Mouse (Mus musculus): Measurements from ENCODE around the gene Cox14. TPM values are rescaled to one million over a fixed set of nuclear protein-coding genes. Genes with fewer than 3 reads are reported as not detected.
"Not testable (repeated sequence)": the region's sequence is repeated elsewhere in the genome, so short reads cannot be mapped to it uniquely, and the experiment has no call there.

Gene Cox14
- polyA plus RNA-seq, 1 experiment from 2014 or later: 155 TPM

GRCm38 (mm10) chr15:99771601-99772276 is 46.3 kb downstream of the Cox14 start:
- H3K27me3 ChIP-seq (replicated peaks): no peaks in the 10 kb centered on the region
- H3K9me3 ChIP-seq: no peaks in the 10 kb centered on the region
- H3K27ac ChIP-seq (replicated peaks): peak overlapping the region; percentile 87
- ATAC-seq (ENCODE audit: extremely low read depth, insufficient number of reproducible peaks, low FRiP score, low TSS enrichment): peak; percentile 34
- H3K9ac ChIP-seq: peak overlapping the region; percentile 92
- H3K4me3 ChIP-seq: peak overlapping the region; percentile 80
- WGBS: under 1% methylated on average over 59 of the region's 59 CpGs
- H3K4me2 ChIP-seq: peak overlapping the region; percentile 90
- H3K4me1 ChIP-seq: peaks cover 23% of the 10 kb centered on the region
- H3K36me3 ChIP-seq: no peaks in the 10 kb centered on the region

- under 1% methylated on average over 36 of the region's 41 CpGs for WGBS
- H3K4me1 ChIP-seq: peaks cover 23% of the 10 kb centered on the region
- peak overlapping the region; percentile 87 for H3K27ac ChIP-seq (replicated peaks)
- no peaks in the 10 kb centered on the region for H3K27me3 ChIP-seq (replicated peaks)
- no peaks in the 10 kb centered on the region; the same call in 1 of the 2 replicates for H3K36me3 ChIP-seq
- H3K4me3 ChIP-seq: peak overlapping the region; percentile 80
- H3K9ac ChIP-seq: peak overlapping the region; percentile 92
- H3K4me2 ChIP-seq: peak overlapping the region; percentile 90
- peak; percentile 90 for ATAC-seq (ENCODE audit: extremely low read depth, insufficient number of reproducible peaks, low FRiP score, low TSS enrichment)
- H3K9me3 ChIP-seq: no peaks in the 10 kb centered on the region
Measured at GRCm38 (mm10) chr15:99772277-99772880, 47.0 kb downstream of the Cox14 start.

GRCm38 (mm10) chr15:99772881-99772924 is 47.3 kb downstream of the Cox14 start, which contains the start of gene Cers5:
Gene Cers5 (minus strand): TSS chr15:99772885.
- peak within 1 kb of the TSS; percentile 90 for H3K4me2 ChIP-seq
- H3K27me3 ChIP-seq (replicated peaks); H3K36me3 ChIP-seq; ATAC-seq (ENCODE audit: extremely low read depth, insufficient number of reproducible peaks, low FRiP score, low TSS enrichment); H3K9me3 ChIP-seq: not testable (repeated sequence)
- peak within 1 kb of the TSS; percentile 92 for H3K9ac ChIP-seq
- peak within 1 kb of the TSS; percentile 80 for H3K4me3 ChIP-seq
- peaks cover 20% of the 10 kb centered on the region for H3K4me1 ChIP-seq
- H3K27ac ChIP-seq (replicated peaks): peak within 1 kb of the TSS; percentile 87

- H3K4me3 ChIP-seq: no peak overlapping the region
- no peak overlapping the region; the same call in 1 of the 2 replicates for H3K27ac ChIP-seq (replicated peaks)
Measured at GRCm38 (mm10) chr15:99772925-99773324, 47.5 kb downstream of the Cox14 start.

More at GRCm38 (mm10) chr15:99772925-99773324, 47.5 kb downstream of the Cox14 start:
- Histone ChIP-seq H3K4me2 (peak overlapping the region; percentile 90), H3K36me3 (no peaks in the 10 kb centered on the region; the same call in 1 of the 2 replicates), H3K4me1 (peaks cover 18% of the 10 kb centered on the region), H3K27me3 (replicated peaks) (no peaks in the 10 kb centered on the region), H3K9me3 (no peaks in the 10 kb centered on the region), H3K9ac (no peak overlapping the region)
- no peak for ATAC-seq (ENCODE audit: extremely low read depth, insufficient number of reproducible peaks, low FRiP score, low TSS enrichment)
- 37% methylated on average over 3 of the region's 3 CpGs for WGBS

Other genes starting within 250 kb of the Cox14 start
- 0.12 and 0.22 TPM in 2 replicates for gene Faim2, start 197.5 kb upstream of the Cox14 start, polyA plus RNA-seq (2015; fragmentation: Nextera tagmentation; extraction: Ambion mirVana)
- gene Aqp2, start 146.6 kb upstream of the Cox14 start, polyA plus RNA-seq (2015; fragmentation: Nextera tagmentation; extraction: Ambion mirVana): not detected in 2 replicates
- gene Aqp5, start 134.8 kb upstream of the Cox14 start, polyA plus RNA-seq (2015; fragmentation: Nextera tagmentation; extraction: Ambion mirVana): 0.43 and 0.67 TPM in 2 replicates
- not detected in 2 replicates for gene Aqp6, start 124.2 kb upstream of the Cox14 start, polyA plus RNA-seq (2015; fragmentation: Nextera tagmentation; extraction: Ambion mirVana)
- 119 and 125 TPM in 2 replicates for gene Racgap1, start 74.0 kb upstream of the Cox14 start, polyA plus RNA-seq (2015; fragmentation: Nextera tagmentation; extraction: Ambion mirVana)
- gene Asic1, start 55.2 kb upstream of the Cox14 start, polyA plus RNA-seq (2015; fragmentation: Nextera tagmentation; extraction: Ambion mirVana): 1.6 and 1.8 TPM in 2 replicates
- gene Smarcd1, start 23.5 kb upstream of the Cox14 start, polyA plus RNA-seq (2015; fragmentation: Nextera tagmentation; extraction: Ambion mirVana): 22.1 and 22.3 TPM in 2 replicates
- not detected in 2 replicates for gene Gm17349, start 20.1 kb upstream of the Cox14 start, polyA plus RNA-seq (2015; fragmentation: Nextera tagmentation; extraction: Ambion mirVana)
- 1.3 and 1.8 TPM in 2 replicates for gene Gpd1, start 8.1 kb upstream of the Cox14 start, polyA plus RNA-seq (2015; fragmentation: Nextera tagmentation; extraction: Ambion mirVana)
- gene Cers5, start 47.3 kb downstream of the Cox14 start, polyA plus RNA-seq (2015; fragmentation: Nextera tagmentation; extraction: Ambion mirVana): 51.6 and 54.7 TPM in 2 replicates
- gene Lima1, start 149.8 kb downstream of the Cox14 start, polyA plus RNA-seq (2015; fragmentation: Nextera tagmentation; extraction: Ambion mirVana): 17.6 and 17.8 TPM in 2 replicates
- gene Fam186a, start 241.4 kb downstream of the Cox14 start, polyA plus RNA-seq (2015; fragmentation: Nextera tagmentation; extraction: Ambion mirVana): not detected in 2 replicates
- gene Larp4, start 244.4 kb downstream of the Cox14 start, polyA plus RNA-seq (2015; fragmentation: Nextera tagmentation; extraction: Ambion mirVana): 24.1 and 25.2 TPM in 2 replicates